In genomic region chr9:67509510-67509909, GRCm38 (mm10) we compare ENCODE assay signal across 20 mouse cellular contexts. TPM values are rescaled to one million over a fixed set of nuclear protein-coding genes. Genes with fewer than 3 reads are reported as not detected.
DNase-seq lines count a peak whose midpoint lies in the region; ATAC-seq and TF ChIP-seq lines count a peak whose summit lies in the region.
"Had no signal": no experiment of that assay in that cellular context is flagged by ENCODE, and none has a peak within 500 bp of the region (broad histone marks: within the 10 kb centered on the region; RNA-seq: fewer than 3 reads in every experiment).

No protein-coding gene starts in this region.

- peak; percentile 49; the same call in 1 of the 2 replicates for ATAC-seq in lung, embryonic 14.5 days (ENCODE audit: insufficient read depth)
- ATAC-seq: CD4-positive, CD25-positive, alpha-beta regulatory T cell, adult 4 months; forebrain, embryonic 13.5 days; forebrain, postnatal 0 days had no signal

- no peak for TF ChIP-seq POLR2A in myocyte (IDR thresholded peaks at IDR 0.05; ENCODE audit: insufficient read length, low read depth)

- no peak for TF ChIP-seq CTCF in lung, embryonic 14.5 days (IDR thresholded peaks at IDR 0.05; ENCODE audit: low read depth)
- no peak for TF ChIP-seq CTCF in C2C12 (IDR thresholded peaks at IDR 0.05; ENCODE audit: control insufficient read depth, insufficient read depth, insufficient read length)

- no peak overlapping the region for H3ac ChIP-seq in C2C12 (ENCODE audit: control insufficient read depth, insufficient read length, low read depth)
- no peak overlapping the region for H3ac ChIP-seq in myocyte (ENCODE audit: control insufficient read depth, insufficient read length)

- H3K27me3 ChIP-seq in lung, embryonic 14.5 days (ENCODE audit: insufficient read depth, low read length) = no peaks in the 10 kb centered on the region
- no peaks in the 10 kb centered on the region for H3K27me3 ChIP-seq in C2C12 (ENCODE audit: control insufficient read depth, insufficient read depth, insufficient read length)
- no peaks in the 10 kb centered on the region for H3K27me3 ChIP-seq in myocyte (ENCODE audit: control insufficient read depth, insufficient read depth, insufficient read length)
- H3K27me3 ChIP-seq: embryonic facial prominence, embryonic 12.5 days; forebrain, embryonic 13.5 days; heart, embryonic 13.5 days; hindbrain, embryonic 15.5 days had no signal

- H3K79me3 ChIP-seq in C2C12 (ENCODE audit: low read depth) = no peaks in the 10 kb centered on the region

- H3K4me3 ChIP-seq in lung, embryonic 14.5 days (ENCODE audit: low read depth, low read length) = no peak overlapping the region
- H3K4me3 ChIP-seq in C2C12 (ENCODE audit: insufficient read depth, poor library complexity, severe bottlenecking) = no peak overlapping the region
- H3K4me3 ChIP-seq in myocyte = no peak overlapping the region
- H3K4me3 ChIP-seq: embryonic facial prominence, embryonic 12.5 days; forebrain, embryonic 13.5 days; gastrocnemius, adult 2 months; heart, embryonic 13.5 days; hindbrain, embryonic 15.5 days had no signal

- no peaks in the 10 kb centered on the region for H3K36me3 ChIP-seq in lung, embryonic 14.5 days (ENCODE audit: insufficient read depth)
- H3K36me3 ChIP-seq in C2C12 (ENCODE audit: control insufficient read depth, insufficient read depth) (no peaks in the 10 kb centered on the region), myocyte (ENCODE audit: control insufficient read depth, insufficient read depth) (peaks cover 4% of the 10 kb centered on the region)
- H3K36me3 ChIP-seq: embryonic facial prominence, embryonic 12.5 days; G1E; hindbrain, embryonic 15.5 days had no signal

- no peaks in the 10 kb centered on the region for H3K4me1 ChIP-seq in lung, embryonic 14.5 days (ENCODE audit: insufficient read depth)
- H3K4me1 ChIP-seq: embryonic facial prominence, embryonic 12.5 days; forebrain, embryonic 13.5 days; hindbrain, embryonic 15.5 days had no signal

- no peaks in the 10 kb centered on the region for H3K9me3 ChIP-seq in lung, embryonic 14.5 days (ENCODE audit: low read depth, low read length)
- H3K9me3 ChIP-seq: embryonic facial prominence, embryonic 12.5 days; forebrain, embryonic 13.5 days; G1E; hindbrain, embryonic 15.5 days had no signal

- no peak overlapping the region for H3K27ac ChIP-seq in lung, embryonic 14.5 days (ENCODE audit: low read depth)
- H3K27ac ChIP-seq: embryonic facial prominence, embryonic 12.5 days; forebrain, embryonic 13.5 days; gastrocnemius, adult 2 months; heart, embryonic 13.5 days; hindbrain, embryonic 15.5 days had no signal

- no peak overlapping the region for H3K4me2 ChIP-seq in lung, embryonic 14.5 days
- H3K4me2 ChIP-seq in myocyte (ENCODE audit: low read depth) = no peak overlapping the region
- H3K4me2 ChIP-seq: embryonic facial prominence, embryonic 12.5 days; forebrain, embryonic 13.5 days; heart, embryonic 13.5 days; hindbrain, embryonic 15.5 days had no signal

- no peak overlapping the region for H3K9ac ChIP-seq in lung, embryonic 14.5 days
- H3K9ac ChIP-seq: embryonic facial prominence, embryonic 12.5 days; forebrain, embryonic 13.5 days; forebrain, postnatal 0 days; heart, embryonic 13.5 days; hindbrain, embryonic 15.5 days had no signal

- WGBS in lung, embryonic 14.5 days = 14% methylated on average over 3 of the region's 3 CpGs

- no peaks in the 10 kb centered on the region for H3K79me2 ChIP-seq in C2C12 (ENCODE audit: control insufficient read depth, insufficient read depth)
- no peaks in the 10 kb centered on the region for H3K79me2 ChIP-seq in myocyte (ENCODE audit: control insufficient read depth, insufficient read depth)

- DNase-seq in lung, embryonic 14.5 days = no peak
- DNase-seq in lung, adult 18-20 months = no peak
- peak; percentile 57 for DNase-seq in MN1 (ENCODE audit: low spot score)
- no peak for DNase-seq in frontal cortex, postnatal 14 days (ENCODE audit: low spot score in 2 of 2)
- DNase-seq: adrenal gland, postnatal 10 days; cerebellum, adult 11 months; cerebellum, adult 8-10 months; cerebellum, postnatal 14 days; forebrain, postnatal 0 days; gastrocnemius, adult 2 months; gastrocnemius, postnatal 25 days; heart, postnatal 36 days had no signal

TF ChIP-seq in C2C12, 6 proteins besides CTCF, POLR2A, EP300 and RAD21:
- peak; percentile 83 for TF ChIP-seq MYOD1 (IDR thresholded peaks at IDR 0.05; ENCODE audit: control insufficient read depth, insufficient read length, low read depth)
- no peak for TF ChIP-seq MAX (IDR thresholded peaks at IDR 0.05)
TF ChIP-seq in C2C12: peak in this region for 1.

TF ChIP-seq in myocyte, 11 proteins besides CTCF, POLR2A, EP300 and RAD21:
- TF ChIP-seq POLR2AphosphoS2 (IDR thresholded peaks at IDR 0.05; ENCODE audit: insufficient read length, low read depth) (no peak), MYOD1 (IDR thresholded peaks at IDR 0.05; ENCODE audit: control insufficient read depth in 1 of 3, insufficient read length in 2 of 3, low read depth in 2 of 3) (peak in 2 of 3 experiments; percentile 70 to 85), MYOG (IDR thresholded peaks at IDR 0.05; ENCODE audit: control insufficient read depth in 1 of 3, insufficient read depth in 1 of 3, insufficient read length in 2 of 3, low read depth in 2 of 3) (no peak)

RNA-seq across cellular contexts. Expression of gene Tln2, which starts 50.0 kb away (rescaled TPM):
- polyA plus RNA-seq in lung, embryonic 14.5 days (2014; fragmentation: Nextera tagmentation; extraction: Ambion mirVana) = 18.3 and 19.1 TPM in 2 replicates
- polyA plus RNA-seq in C2C12 (2012; fragmentation: generic; extraction: Trizol) = 14.0 TPM
- polyA plus RNA-seq in myocyte (2012; fragmentation: generic; extraction: Trizol) = 28.6 TPM
